Comparison of ENCODE assay signal across 10 mouse cellular contexts in the genomic region with DNA sequence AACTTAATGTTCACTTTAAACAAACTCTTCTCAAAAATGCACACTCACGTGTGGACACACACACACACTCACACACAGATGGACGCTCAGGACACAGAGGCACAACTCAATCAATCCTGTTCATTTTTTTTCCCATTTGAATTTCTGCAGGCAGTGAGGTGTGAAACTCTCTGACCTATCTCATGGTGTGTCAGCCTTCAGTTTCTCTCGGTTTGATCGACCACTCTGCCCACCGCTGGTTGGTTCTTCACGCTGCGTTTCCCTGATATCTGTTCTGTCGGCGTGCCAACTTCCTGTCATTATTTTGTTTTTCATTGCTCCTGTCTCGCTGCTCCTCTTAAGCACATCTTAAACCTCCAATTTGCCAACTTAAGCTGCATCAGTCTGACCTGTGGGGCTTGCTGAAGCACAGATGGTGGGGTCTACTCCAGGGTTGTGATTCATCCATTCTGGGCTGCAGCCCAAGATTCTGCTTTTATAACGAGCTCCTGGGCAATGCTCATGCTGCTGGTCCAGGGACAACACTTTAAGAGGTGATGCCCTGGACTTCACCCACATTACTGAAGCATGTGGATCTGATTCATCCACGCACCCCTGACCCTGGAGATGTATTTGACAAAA.
DNase-seq lines count a peak whose midpoint lies in the region; ATAC-seq and TF ChIP-seq lines count a peak whose summit lies in the region.
"Had no signal": no experiment of that assay in that cellular context is flagged by ENCODE, and none has a peak within 500 bp of the region (broad histone marks: within the 10 kb centered on the region; RNA-seq: fewer than 3 reads in every experiment).

No protein-coding gene starts in this region.

- WGBS in heart, adult 2 months: 38% methylated on average over 12 of the region's 12 CpGs
- 51% methylated on average over 12 of the region's 12 CpGs for WGBS in forebrain, embryonic 16.5 days

- intact Hi-C loops in heart, postnatal 14 days (cut with DNase I): no loop called here
- intact Hi-C loops in heart, adult 2 months (cut with DNase I): no loop called here

- no peak for TF ChIP-seq CTCF in heart, adult 2 months (IDR thresholded peaks at IDR 0.05)
- no peak for TF ChIP-seq CTCF in C2C12 (IDR thresholded peaks at IDR 0.05; ENCODE audit: control insufficient read depth, insufficient read depth, insufficient read length)

- peak; percentile 2 to 10 for DNase-seq in heart, postnatal 14 days
- DNase-seq in heart, adult 2 months: no peak
- DNase-seq in adrenal gland, postnatal 25 days: peak; percentile 15
- DNase-seq in kidney, adult 11 months: no peak
- DNase-seq: lung, postnatal 10 days had no signal

- H3K79me2 ChIP-seq in heart, adult 2 months (replicated peaks; ENCODE audit: control insufficient read depth, insufficient read depth, low read length): no peaks in the 10 kb centered on the region
- H3K79me2 ChIP-seq in C2C12 (ENCODE audit: control insufficient read depth, insufficient read depth): no peaks in the 10 kb centered on the region

- no peaks in the 10 kb centered on the region for H3K79me3 ChIP-seq in C2C12 (ENCODE audit: low read depth)

- no peaks in the 10 kb centered on the region for H3K4me1 ChIP-seq in heart, adult 2 months (ENCODE audit: control insufficient read depth, insufficient read depth, low read length)
- H3K4me1 ChIP-seq in forebrain, embryonic 16.5 days (replicated peaks; ENCODE audit: control insufficient read depth, insufficient read depth, low read length): peaks cover 16% of the 10 kb centered on the region
- H3K4me1 ChIP-seq: limb, embryonic 10.5 days had no signal

- no peaks in the 10 kb centered on the region for H3K36me3 ChIP-seq in heart, adult 2 months (ENCODE audit: control insufficient read depth, insufficient read depth, low read length)
- no peaks in the 10 kb centered on the region for H3K36me3 ChIP-seq in C2C12 (ENCODE audit: control insufficient read depth, insufficient read depth)
- no peaks in the 10 kb centered on the region for H3K36me3 ChIP-seq in forebrain, embryonic 16.5 days (ENCODE audit: control insufficient read depth, insufficient read depth)
- H3K36me3 ChIP-seq: G1E; limb, embryonic 10.5 days had no signal

- no peak overlapping the region for H3K27ac ChIP-seq in heart, adult 2 months
- H3K27ac ChIP-seq in forebrain, embryonic 16.5 days (ENCODE audit: low read length): no peak overlapping the region
- H3K27ac ChIP-seq: limb, embryonic 10.5 days had no signal

- peak; percentile 54; the same call in 1 of the 2 replicates for ATAC-seq in forebrain, embryonic 16.5 days
- no peak for ATAC-seq in megakaryocyte progenitor cell, adult 5-6 weeks (replicated peaks; ENCODE audit: poor library complexity)

- no peaks in the 10 kb centered on the region for H3K27me3 ChIP-seq in heart, adult 2 months (ENCODE audit: control insufficient read depth, insufficient read depth, low read length)
- no peaks in the 10 kb centered on the region for H3K27me3 ChIP-seq in C2C12 (ENCODE audit: control insufficient read depth, insufficient read depth, insufficient read length)
- no peaks in the 10 kb centered on the region for H3K27me3 ChIP-seq in forebrain, embryonic 16.5 days (replicated peaks; ENCODE audit: control insufficient read depth, insufficient read depth, low read length)

- no peak overlapping the region for H3K4me3 ChIP-seq in heart, adult 2 months
- no peak overlapping the region for H3K4me3 ChIP-seq in C2C12 (ENCODE audit: insufficient read depth, poor library complexity, severe bottlenecking)
- no peak overlapping the region for H3K4me3 ChIP-seq in forebrain, embryonic 16.5 days (replicated peaks; ENCODE audit: low read length)
- H3K4me3 ChIP-seq: limb, embryonic 10.5 days had no signal

- TF ChIP-seq EP300 in heart, adult 2 months (IDR thresholded peaks at IDR 0.05; ENCODE audit: insufficient read depth, low read depth, low read length): no peak

- H3K9ac ChIP-seq in heart, adult 2 months (ENCODE audit: low read depth, low read length): no peak overlapping the region
- no peak overlapping the region for H3K9ac ChIP-seq in forebrain, embryonic 16.5 days (replicated peaks; ENCODE audit: low read depth, low read length)

- no peaks in the 10 kb centered on the region for H3K9me3 ChIP-seq in forebrain, embryonic 16.5 days (ENCODE audit: control insufficient read depth, low read length)
- H3K9me3 ChIP-seq: G1E; limb, embryonic 10.5 days had no signal

- TF ChIP-seq POLR2A in heart, adult 2 months (IDR thresholded peaks at IDR 0.05; ENCODE audit: insufficient read depth, low read depth, low read length): no peak

- no peak overlapping the region for H3K4me2 ChIP-seq in forebrain, embryonic 16.5 days (ENCODE audit: low read length)

- H3ac ChIP-seq in C2C12 (ENCODE audit: control insufficient read depth, insufficient read length, low read depth): no peak overlapping the region

TF ChIP-seq in C2C12, 6 proteins besides CTCF, POLR2A, EP300 and RAD21:
- TF ChIP-seq MYOD1 (IDR thresholded peaks at IDR 0.05; ENCODE audit: control insufficient read depth, insufficient read length, low read depth) (peak; percentile 20), USF1 (IDR thresholded peaks at IDR 0.05; ENCODE audit: low read depth) (no peak), FOSL1 (IDR thresholded peaks at IDR 0.05; ENCODE audit: insufficient read depth, low read length, poor library complexity, severe bottlenecking) (peak; percentile 47), CEBPB (IDR thresholded peaks at IDR 0.05; ENCODE audit: low read depth) (no peak), MYOG (IDR thresholded peaks at IDR 0.05; ENCODE audit: control insufficient read depth, extremely low read depth, insufficient read length) (no peak), MAX (IDR thresholded peaks at IDR 0.05) (peak; percentile 90)

Comparison
In these comparisons a context has a peak if more than half of its experiments do, and no peak if none do; other contexts are left out.
1. DNase-seq: peak in heart, postnatal 14 days (2 of 2) and adrenal gland, postnatal 25 days (single experiment); none in heart, adult 2 months (0 of 2) and kidney, adult 11 months (single experiment).